Mouse (Mus musculus) lung, adult 18-20 months (tissue): ENCODE data around the gene Col8a2.

ENCODE experiments used
- DNase-seq, 2 experiments: peaks; one replicate each; pipeline ENCODE4 v3.0.0; 2022; ENCODE audit warnings: mixed read lengths in 2 of 2

The Col8a2 gene

GRCm38 (mm10) chr4:126286492-126286891 lies at the start of gene Col8a2:
Gene Col8a2, plus strand, starts transcription at chr4:126286793.
- peak in 1 of 2 experiments; percentile 36 for DNase-seq

- DNase-seq, result peak in 1 of 2 experiments; percentile 60
These were observed 48.8 kb upstream of the Col8a2 start for GRCm38 (mm10) chr4:126237721-126238242.

GRCm38 (mm10) chr4:126239862-126240475 lies 46.6 kb upstream of the Col8a2 start:
- DNase-seq, result no peak

- DNase-seq, result no peak
These were observed 44.6 kb upstream of the Col8a2 start for GRCm38 (mm10) chr4:126241956-126242355.

GRCm38 (mm10) chr4:126242510-126242909 lies 44.1 kb upstream of the Col8a2 start:
- DNase-seq, result no peak

- DNase-seq, result no peak
These were observed 40.2 kb upstream of the Col8a2 start for GRCm38 (mm10) chr4:126246202-126246889.

- no peak for DNase-seq
These were observed 38.2 kb upstream of the Col8a2 start for GRCm38 (mm10) chr4:126248261-126248868.

- no peak for DNase-seq
These were observed 35.9 kb upstream of the Col8a2 start for GRCm38 (mm10) chr4:126250659-126251058.

- peak; percentile 75 to 85 for DNase-seq
These were observed 34.8 kb upstream of the Col8a2 start for GRCm38 (mm10) chr4:126251655-126252254.

- DNase-seq, result no peak
These were observed 34.0 kb upstream of the Col8a2 start for GRCm38 (mm10) chr4:126252411-126253237.

GRCm38 (mm10) chr4:126253637-126254272 lies 32.8 kb upstream of the Col8a2 start:
- DNase-seq, result no peak

- DNase-seq, result peak; percentile 73 to 78
These were observed 32.1 kb upstream of the Col8a2 start for GRCm38 (mm10) chr4:126254315-126255112.

- peak; percentile 55 to 65 for DNase-seq
These were observed 31.2 kb upstream of the Col8a2 start for GRCm38 (mm10) chr4:126255113-126256001.

GRCm38 (mm10) chr4:126256131-126256791 lies 30.3 kb upstream of the Col8a2 start, which contains the start of gene Map7d1:
Gene Map7d1, minus strand, starts transcription at chr4:126256343.
- DNase-seq, result peak; percentile 87 to 88

GRCm38 (mm10) chr4:126256967-126257881 lies 29.4 kb upstream of the Col8a2 start:
- DNase-seq, result peak; percentile 54 to 63

GRCm38 (mm10) chr4:126259063-126259462 lies 27.5 kb upstream of the Col8a2 start:
- DNase-seq, result peak; percentile 22 to 28

GRCm38 (mm10) chr4:126259523-126260160 lies 27.0 kb upstream of the Col8a2 start:
- peak; percentile 89 to 91 for DNase-seq
